25 mouse cellular contexts compared by ENCODE assay signal in genomic region chr8:84677305-84677704, GRCm38 (mm10). TPM values are rescaled to one million over a fixed set of nuclear protein-coding genes. Genes with fewer than 3 reads are reported as not detected.
"Had no signal": no experiment of that assay in that cellular context is flagged by ENCODE, and none has a peak within 500 bp of the region (broad histone marks: within the 10 kb centered on the region; RNA-seq: fewer than 3 reads in every experiment).

No protein-coding gene starts in this region.

- H3K9ac ChIP-seq: intestine, embryonic 15.5 days; kidney, embryonic 15.5 days; limb, embryonic 13.5 days; lung, embryonic 15.5 days; midbrain, embryonic 13.5 days; neural tube, embryonic 13.5 days; stomach, embryonic 15.5 days had no signal

- ATAC-seq: intestine, embryonic 15.5 days; midbrain, embryonic 13.5 days; midbrain, embryonic 16.5 days had no signal

- H3K27ac ChIP-seq: intestine, embryonic 15.5 days; kidney, embryonic 15.5 days; limb, embryonic 10.5 days; limb, embryonic 13.5 days; lung, embryonic 15.5 days; midbrain, embryonic 10.5 days; midbrain, embryonic 13.5 days; neural tube, embryonic 13.5 days; stomach, embryonic 15.5 days had no signal

- H3K27me3 ChIP-seq: intestine, embryonic 15.5 days; kidney, embryonic 15.5 days; limb, embryonic 13.5 days; lung, embryonic 15.5 days; midbrain, embryonic 13.5 days; neural tube, embryonic 13.5 days; stomach, embryonic 15.5 days had no signal

- H3K4me1 ChIP-seq: intestine, embryonic 15.5 days; kidney, embryonic 15.5 days; limb, embryonic 10.5 days; limb, embryonic 13.5 days; lung, embryonic 15.5 days; midbrain, embryonic 10.5 days; stomach, embryonic 15.5 days had no signal

- DNase-seq: kidney, adult 11 months; kidney, adult 8-10 months; kidney, postnatal 10 days; kidney, postnatal 36 days; lung, adult 18-20 months; lung, postnatal 10 days; lung, postnatal 36 days; retina, postnatal 1 day; right cerebral cortex, postnatal 25 days; spleen, adult 18-20 months; thymus, postnatal 25 days had no signal

- H3K4me3 ChIP-seq: intestine, embryonic 15.5 days; kidney, embryonic 15.5 days; limb, embryonic 10.5 days; limb, embryonic 13.5 days; lung, embryonic 15.5 days; midbrain, embryonic 10.5 days; midbrain, embryonic 13.5 days; myocyte; neural tube, embryonic 13.5 days; stomach, embryonic 15.5 days had no signal

- H3K9me3 ChIP-seq: intestine, embryonic 15.5 days; kidney, embryonic 15.5 days; limb, embryonic 10.5 days; limb, embryonic 13.5 days; lung, embryonic 15.5 days; midbrain, embryonic 10.5 days; midbrain, embryonic 13.5 days; neural tube, embryonic 13.5 days; stomach, embryonic 15.5 days had no signal

- H3K4me2 ChIP-seq: intestine, embryonic 15.5 days; kidney, embryonic 15.5 days; limb, embryonic 13.5 days; lung, embryonic 15.5 days; midbrain, embryonic 13.5 days; neural tube, embryonic 13.5 days; stomach, embryonic 15.5 days had no signal

RNA-seq across cellular contexts. Expression of gene Lyl1, which starts 24.0 kb away (rescaled TPM):
- polyA plus RNA-seq: myocyte had no signal

RNA-seq across cellular contexts. Expression of gene G430095P16Rik, which starts 45.5 kb away (rescaled TPM):
- total RNA-seq: layer of hippocampus, adult 18-20 months; layer of hippocampus, postnatal 14 days; liver, adult 2 months had no signal
- polyA plus RNA-seq: liver, adult 2 months had no signal
